Mouse (Mus musculus): ENCODE results near the gene Mtor. TPM values are rescaled to one million over a fixed set of nuclear protein-coding genes. Genes with fewer than 3 reads are reported as not detected.
A peak's percentile ranks its signal among the peaks of the same experiment; 100 is the strongest.

The Mtor gene
- total RNA-seq, 2 experiments from 2014 or later = 27.5 to 31.4 TPM

DNA sequence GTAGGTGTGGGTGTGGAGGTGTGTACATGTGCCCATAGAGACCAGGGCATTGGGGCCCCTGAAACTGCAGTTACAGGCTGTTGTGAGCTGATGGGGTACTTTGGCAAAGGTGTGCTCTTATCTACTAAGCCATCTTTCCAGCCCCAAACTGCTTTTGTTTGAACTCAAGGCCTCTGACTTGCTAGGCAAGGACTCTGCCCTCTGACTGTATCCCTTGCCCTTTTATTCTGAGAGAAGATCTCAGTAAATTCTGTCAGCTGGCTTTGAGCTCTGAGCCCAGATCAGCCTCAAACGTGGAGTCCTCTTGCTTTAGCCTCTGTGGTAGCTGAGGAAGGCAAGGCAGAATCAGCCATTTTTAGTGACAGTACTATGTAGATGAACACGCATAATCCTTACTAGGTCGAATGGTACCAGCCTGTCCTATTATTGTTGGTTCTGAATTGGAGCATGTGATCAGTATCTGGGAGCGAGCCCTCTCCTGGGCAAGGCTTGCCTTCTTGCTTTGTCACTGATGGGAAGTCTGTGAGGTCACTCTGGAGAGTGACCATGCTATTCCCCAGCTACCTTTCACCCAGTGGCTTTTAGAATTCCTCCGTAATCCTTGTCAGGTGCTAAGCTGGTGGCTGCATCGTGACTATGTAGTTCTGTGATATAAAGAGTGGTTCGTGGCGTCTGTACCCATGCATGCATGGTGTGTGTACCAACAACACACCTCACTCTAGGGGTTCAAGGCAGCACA lies 24.2 kb downstream of the Mtor start:
- intact Hi-C loops (cut with DNase I; ENCODE audit: low total_unique reads) = loop anchor here (10.0 kb wide), 1 partner anchor 72 kb away; no protein-coding TSS in a partner anchor
- DNase-seq = no peak

DNA sequence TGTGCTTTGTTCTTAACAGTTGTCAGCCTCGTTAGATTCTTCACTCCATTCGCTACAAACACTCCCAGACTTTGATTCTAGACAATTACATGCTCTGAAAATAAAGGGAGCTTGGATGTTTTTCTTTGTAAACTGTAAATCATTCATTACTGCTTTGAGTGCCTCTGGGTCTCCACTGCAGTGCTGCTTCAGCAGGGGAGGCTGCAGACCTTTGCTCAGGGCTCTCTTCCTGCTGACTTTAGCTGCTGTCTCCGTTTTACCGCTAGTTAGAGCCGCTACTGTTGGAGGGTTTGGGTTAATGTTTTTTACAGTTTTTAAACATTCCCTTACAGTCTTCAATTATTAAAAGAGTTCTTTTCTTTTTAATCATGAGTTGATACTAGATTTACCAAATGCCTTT lies 25.1 kb downstream of the Mtor start:
- intact Hi-C loops (cut with DNase I; ENCODE audit: low total_unique reads) = loop anchor here (10.0 kb wide), 1 partner anchor 71 kb away; no protein-coding TSS in a partner anchor
- no peak for DNase-seq

DNA sequence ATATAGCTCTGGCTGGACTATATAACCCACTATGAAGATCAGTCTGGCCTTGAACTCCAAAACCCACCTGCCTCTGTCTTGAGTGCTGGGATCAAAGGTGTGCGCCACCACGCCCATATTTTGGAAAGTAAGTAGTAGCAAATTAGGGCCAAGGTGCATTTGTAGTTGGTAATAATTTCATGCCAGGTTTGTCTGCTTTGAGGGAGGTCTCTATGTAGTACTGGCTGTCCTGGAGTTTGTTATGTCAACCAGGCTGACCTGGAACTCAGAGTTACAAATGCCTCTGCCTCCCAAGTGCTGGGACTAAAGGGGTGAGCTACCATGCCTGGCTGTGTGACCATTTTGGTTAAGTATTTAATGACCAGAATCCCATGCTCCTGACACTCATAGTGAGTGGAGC lies 31.8 kb downstream of the Mtor start:
- intact Hi-C loops (cut with DNase I; ENCODE audit: low total_unique reads) = no loop called here
- DNase-seq = no peak

DNA sequence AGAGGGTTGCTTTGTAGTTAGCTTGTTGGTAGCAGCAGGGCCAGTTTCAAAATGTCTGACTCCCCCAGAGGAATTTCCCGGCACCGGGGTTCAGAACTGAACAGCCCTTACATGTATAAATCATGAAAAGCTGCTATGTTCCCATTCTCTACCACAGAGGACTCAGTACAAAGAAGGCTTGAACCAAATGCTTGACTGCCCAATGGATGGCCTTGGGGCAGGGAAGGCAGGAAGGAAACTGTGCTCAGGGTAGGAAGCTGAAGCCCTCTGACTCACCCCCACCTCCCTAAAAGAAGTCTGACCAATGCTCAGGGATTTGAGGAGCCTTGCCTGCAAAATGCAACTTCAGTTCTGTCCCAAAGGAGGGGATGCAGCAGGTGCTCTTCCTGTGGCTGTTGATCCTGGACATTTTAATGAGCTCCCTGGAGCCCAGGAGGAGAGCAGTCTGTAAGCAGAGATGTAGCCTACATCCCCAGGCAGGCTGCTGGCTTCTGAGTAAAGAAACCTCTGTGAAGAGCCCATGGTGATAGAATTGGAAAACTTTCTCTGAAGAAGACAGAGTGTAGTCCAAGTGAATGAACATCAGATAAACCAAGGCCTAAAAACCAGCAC lies 33.3 kb downstream of the Mtor start:
- intact Hi-C loops (cut with DNase I; ENCODE audit: low total_unique reads) = no loop called here
- no peak for DNase-seq

DNA sequence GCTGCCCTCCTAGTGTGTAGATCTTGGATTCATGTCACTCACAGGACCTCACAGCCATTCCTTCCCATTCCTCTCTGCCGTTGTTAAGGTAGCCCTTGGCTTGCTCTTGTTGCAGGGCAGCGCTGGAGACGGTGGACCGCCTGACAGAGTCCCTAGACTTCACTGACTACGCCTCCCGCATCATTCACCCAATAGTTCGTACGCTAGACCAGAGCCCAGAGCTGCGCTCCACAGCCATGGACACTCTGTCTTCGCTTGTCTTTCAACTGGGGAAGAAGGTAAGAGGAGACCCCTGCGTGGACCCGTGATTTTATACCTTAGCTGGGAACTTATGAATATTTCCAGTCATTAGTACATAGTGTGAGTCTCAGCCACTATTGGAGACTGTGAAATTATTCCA lies 36.1 kb downstream of the Mtor start:
- no peak for DNase-seq
- intact Hi-C loops (cut with DNase I; ENCODE audit: low total_unique reads) = no loop called here

DNA sequence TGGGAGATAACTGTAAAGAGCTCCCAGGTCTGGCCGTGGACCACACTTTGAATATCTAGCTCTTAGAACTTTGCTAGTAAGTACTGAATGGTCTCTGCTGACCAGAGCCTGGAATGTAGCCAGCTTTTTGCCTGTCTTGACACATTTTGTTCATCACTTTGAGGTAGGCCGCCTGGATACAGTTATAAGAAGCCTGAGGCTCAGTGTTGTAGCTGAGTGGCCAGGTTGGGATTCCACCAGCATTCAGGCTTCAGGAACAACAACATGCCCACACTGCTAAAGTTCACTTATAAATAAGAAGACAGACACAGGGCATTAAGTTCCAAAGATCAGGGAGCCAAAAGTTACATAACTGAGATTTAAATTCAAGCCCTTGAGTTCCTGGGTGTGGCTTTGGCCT lies 39.4 kb downstream of the Mtor start:
- intact Hi-C loops (cut with DNase I; ENCODE audit: low total_unique reads) = no loop called here
- DNase-seq = no peak

DNA sequence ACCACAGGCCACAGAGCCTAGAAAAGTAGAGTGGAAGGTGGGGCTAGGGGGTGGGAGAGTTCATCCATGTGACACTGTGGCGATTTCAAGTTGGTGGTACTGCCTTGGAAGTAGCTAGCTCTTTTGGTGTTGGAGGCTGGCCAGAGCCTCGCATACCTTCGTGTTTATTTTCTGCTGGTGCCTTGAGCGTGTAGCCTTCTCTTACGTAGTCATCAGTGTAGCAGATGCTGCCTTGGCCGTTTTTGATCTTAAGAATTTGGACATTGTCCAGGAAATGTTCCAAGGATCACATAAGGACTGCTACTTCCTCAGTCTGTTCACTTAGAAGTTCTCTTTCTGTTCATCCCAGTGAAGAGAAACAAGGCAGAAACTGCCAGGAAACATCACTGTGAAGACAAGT lies 42.1 kb downstream of the Mtor start:
- no peak for DNase-seq
- intact Hi-C loops (cut with DNase I; ENCODE audit: low total_unique reads) = no loop called here

DNA sequence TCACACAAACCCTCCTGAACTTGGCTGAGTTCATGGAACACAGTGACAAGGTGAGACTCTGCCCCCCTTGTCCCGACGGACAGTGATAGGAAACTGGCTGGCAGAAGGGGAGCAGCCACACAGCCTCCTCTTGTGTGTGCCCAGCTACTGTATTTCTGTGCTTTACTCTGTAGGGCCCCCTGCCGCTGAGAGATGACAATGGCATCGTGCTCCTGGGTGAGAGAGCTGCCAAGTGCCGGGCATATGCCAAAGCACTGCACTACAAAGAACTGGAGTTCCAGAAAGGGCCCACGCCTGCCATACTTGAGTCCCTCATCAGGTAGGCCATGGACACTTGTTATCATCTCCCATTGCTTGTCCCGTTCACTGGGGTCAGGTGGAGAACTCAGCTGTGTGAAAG lies 43.0 kb downstream of the Mtor start:
- DNase-seq = no peak
- intact Hi-C loops (cut with DNase I; ENCODE audit: low total_unique reads) = no loop called here

DNA sequence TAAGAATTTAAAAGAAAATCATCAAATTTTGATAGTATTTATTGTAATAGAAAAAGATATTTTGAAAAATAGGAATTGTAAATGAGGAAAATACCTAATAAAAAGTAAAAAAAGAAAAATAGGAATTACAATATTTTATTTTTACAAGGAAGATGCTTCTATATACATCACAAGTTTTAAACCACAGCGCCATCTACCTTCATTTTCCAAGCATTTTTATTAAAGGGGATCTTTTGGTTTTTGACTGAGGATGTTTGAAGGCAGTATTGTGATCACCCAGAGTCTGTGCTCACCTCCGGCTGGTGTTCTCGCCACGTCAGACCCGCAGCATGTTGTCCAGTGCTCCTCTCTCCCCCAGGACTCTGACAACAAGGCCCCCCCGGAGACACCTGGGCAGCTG lies 46.7 kb downstream of the Mtor start:
- intact Hi-C loops (cut with DNase I; ENCODE audit: low total_unique reads) = no loop called here
- DNase-seq = no peak

DNA sequence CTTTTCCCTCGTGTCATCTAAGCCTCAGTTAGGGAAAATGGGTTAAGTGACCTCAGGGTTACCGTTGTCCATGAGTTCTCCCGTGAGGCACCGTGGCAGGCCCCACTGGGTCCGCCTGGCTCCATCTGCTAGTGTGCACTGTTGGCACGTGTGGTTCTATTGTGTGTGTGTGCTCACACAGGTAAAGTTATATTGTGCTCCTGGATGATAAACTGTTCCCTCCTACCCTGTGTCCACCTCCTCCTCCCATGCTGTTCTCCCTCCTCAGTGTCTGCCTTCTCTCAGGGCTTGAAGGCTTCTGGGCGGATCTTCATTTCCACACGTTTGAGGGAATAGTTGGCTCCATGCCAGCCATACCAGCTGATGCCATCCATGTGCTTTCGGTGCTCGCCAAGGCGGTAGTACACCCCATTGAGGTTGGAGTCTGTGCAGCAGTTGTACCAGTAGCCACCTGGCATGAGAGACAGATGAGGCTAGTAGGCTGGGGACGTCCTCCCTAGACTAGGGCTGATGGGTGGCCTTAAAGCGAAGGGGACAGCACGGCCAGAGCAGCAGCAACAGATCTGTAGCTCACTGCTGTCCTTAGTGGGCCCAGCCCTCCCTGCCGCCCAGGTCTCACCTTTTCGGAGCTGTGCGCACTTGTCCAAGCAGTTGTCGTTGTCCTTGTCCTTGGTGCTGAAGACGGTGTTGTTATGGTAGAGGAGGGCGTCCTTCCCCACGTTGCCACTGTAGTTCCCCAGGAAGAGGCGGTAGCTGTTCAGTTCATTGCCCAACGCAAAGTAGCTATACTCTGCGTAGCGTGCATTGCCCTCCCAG lies 47.7 kb downstream of the Mtor start:
- intact Hi-C loops (cut with DNase I; ENCODE audit: low total_unique reads) = no loop called here
- DNase-seq = no peak

DNA sequence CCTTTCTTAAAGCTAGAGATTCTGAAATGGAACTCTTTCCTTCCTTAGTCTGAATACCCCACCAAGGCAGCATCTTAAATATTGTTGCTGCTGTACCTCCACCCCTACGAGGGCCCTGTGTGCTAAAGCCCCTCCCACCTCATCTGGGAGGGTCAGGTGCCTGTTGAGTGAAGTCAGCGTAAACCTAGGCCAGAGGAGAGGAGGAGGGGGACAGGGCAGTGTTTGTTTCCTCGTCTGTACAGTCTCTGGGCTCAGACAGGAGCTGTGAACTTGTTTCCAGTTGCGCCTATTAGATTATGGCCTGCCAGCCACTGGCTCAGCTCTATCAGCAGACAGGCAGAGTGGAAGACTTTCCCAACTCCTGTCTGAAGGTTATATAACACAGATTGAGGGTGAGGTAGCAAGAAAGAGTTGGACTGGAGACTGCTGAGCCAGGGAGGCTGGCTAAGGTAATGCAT lies 52.0 kb downstream of the Mtor start, which contains the start of gene Angptl7:
Angptl7 (minus strand) TSS at position 51 of the 458 bp plus-strand sequence.
- no peak for DNase-seq
- intact Hi-C loops (cut with DNase I; ENCODE audit: low total_unique reads) = no loop called here

DNA sequence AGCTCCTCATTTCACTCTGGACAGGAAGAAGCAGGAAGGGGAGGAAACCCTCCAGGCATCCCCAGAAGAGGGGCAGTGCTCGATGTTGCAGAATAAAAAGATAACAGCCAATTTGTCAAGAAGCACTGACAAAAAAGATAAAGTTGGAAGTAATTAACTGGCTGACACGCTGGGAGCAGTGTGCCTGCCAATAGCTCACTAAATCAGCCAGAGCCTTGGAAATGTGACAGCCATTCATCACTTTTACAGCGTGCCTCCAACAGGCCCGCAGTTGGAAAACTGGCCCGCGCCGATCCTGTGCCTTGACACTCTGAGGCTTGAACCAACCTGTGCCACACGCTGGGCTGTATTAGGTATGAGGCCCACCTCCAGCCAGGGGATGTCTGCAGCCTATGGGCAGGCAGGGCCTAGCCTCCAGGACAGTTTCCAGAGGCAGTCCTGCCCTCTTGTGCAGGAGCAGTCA lies 56.1 kb downstream of the Mtor start:
- intact Hi-C loops (cut with DNase I; ENCODE audit: low total_unique reads) = no loop called here
- peak; percentile 49 for DNase-seq

DNA sequence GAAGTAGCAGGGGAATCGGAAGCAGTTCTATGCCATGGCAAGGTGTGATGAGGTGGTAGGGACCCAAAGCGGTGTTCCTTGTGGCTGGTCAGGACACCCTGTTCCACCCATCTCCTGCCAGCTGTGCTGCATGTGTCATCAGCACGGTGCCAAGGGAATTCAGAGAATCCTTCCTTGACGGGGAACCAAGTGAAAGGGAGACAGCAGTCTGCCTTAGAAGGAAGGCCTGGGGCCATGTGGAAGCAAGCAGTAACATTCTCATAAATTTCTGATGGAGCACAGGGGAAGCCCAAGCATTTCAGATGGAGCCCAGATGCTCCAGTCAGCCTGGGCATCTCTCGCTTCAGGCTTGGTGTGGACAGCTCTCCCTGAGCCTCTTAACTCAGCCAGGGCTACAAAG lies 59.2 kb downstream of the Mtor start:
- intact Hi-C loops (cut with DNase I; ENCODE audit: low total_unique reads) = no loop called here
- peak; percentile 40 for DNase-seq

DNA sequence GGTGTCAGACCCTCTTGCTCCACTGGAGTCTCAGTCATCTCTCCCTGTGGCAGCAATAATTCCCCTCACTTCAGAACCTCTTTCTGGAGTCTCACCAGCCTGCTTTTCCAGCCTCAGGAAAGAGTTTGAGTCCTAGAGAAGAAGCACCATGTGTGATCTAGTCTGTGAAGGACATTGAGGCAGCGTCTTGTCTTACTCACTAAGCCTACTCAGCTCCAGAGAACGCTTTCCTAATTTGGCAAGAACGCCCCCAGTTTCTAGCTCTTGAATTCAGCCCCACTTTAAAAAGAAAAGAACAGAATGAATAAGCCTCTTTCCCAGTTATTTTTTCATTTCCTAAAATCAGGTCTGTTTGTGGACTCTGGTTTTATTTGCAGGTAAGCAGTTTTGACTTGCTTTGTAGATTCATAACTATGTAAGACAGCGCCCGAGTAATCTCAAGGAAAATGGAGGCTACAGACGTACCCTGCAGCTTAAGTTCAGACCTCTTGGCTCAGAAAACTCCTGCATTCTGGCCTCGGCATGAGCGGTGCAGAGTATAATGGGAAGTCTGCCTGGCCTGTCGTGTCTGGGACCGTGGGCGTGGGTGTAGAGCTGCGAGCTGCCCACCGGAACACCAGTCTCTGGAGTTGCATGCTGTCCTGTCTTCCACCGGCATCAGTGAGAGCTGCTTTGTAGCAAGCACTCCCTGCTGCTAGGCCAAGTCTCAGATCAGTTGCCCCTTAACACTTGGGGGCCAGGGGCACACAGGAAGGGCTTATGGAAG lies 59.9 kb downstream of the Mtor start:
- intact Hi-C loops (cut with DNase I; ENCODE audit: low total_unique reads) = no loop called here
- no peak for DNase-seq

DNA sequence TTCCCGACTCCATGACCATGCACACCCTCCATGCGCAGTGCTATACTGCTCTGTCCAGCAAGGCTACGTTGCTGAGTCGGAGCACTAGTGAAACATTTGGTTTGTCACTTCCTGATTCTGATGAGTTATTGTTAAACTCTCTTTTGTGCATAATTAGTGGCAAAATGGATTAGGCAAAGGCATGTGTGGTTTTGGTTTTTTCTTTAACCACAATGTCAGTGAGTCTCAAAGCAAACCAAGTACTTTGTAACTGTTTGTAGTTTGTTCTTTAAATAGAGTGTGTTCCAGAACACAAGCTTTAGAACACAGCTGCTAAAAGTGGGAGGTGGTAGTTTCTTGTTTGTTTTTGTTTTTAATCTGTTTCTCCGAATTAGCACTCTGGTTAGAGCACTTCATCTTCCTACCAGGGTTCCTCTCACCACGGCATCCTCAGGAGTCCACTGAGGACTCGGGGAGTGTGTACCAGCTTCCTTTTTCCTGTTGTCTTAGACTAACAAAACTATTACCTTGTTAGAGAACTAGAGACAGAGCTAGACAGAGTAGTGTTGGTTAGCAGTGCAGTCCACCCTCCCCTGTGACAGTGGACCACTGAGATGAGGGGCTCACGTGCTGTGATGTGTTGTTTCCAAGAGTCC lies 61.2 kb downstream of the Mtor start:
- no peak for DNase-seq
- intact Hi-C loops (cut with DNase I; ENCODE audit: low total_unique reads) = no loop called here

DNA sequence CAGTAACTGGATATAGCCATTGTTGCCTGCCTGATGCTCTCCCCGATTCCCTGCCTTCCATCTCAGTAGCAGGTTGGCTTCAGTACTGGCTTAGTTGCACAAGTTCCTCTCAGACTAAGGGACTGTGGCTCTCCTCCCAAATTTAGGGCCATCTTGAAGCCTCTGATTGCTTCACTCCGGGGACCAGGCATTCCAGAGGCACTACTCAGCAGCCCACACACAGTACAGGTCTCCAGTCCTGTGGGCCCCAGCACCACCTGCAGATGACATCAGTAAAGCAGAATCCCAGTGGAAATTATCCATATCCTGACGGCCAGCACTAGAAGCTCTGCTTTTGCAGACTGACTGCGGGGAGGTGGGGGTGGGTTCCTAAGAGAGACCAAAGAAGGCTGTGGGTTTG lies 62.3 kb downstream of the Mtor start:
- DNase-seq = peak; percentile 50
- intact Hi-C loops (cut with DNase I; ENCODE audit: low total_unique reads) = no loop called here

DNA sequence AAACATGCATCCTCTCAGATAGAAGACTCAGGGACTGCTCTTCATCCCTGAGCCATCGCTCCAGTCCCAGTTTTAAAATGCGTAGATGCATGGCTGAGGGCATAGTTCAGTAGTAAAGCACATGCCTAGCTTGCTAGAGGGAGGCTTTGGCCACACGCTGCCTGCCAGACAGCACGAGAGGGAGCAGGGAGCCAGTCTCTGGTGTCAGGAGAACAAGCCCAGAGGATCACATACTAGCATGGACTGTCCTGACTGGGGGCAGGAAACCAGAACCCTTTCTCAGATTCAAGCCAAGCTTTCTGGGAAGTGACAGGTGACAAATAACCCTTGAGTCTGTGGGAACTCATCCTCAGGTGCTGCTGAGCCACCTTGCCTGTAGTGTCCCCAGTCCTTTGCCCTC lies 62.9 kb downstream of the Mtor start:
- intact Hi-C loops (cut with DNase I; ENCODE audit: low total_unique reads) = no loop called here

DNA sequence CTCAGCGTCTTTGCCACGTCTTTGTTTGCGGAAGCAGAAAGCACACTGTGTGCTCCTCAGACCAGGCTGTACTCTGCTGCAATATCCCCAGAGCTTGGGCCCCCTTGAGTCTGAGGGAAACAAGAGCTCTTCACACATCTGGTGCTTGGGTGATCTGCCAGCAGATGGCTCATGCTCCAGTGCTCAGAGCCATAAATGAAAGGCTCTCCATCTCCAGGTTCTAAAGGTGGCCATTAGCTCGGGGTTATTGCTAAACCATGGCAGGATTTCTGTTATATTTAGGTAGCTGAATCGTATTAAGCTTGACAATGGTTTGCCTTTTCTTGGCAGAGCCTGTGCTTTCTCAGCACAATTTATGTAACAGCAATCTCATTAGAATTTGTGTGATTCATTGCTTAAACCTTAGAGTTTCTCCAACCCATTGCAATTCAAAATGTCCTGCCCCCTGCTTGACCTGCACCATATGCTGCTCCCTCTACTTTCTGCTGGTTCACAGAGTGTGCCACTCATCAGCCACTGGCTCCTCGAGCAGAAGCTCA lies 64.7 kb downstream of the Mtor start:
- intact Hi-C loops (cut with DNase I; ENCODE audit: low total_unique reads) = no loop called here
- DNase-seq = peak; percentile 52

More for the DNA sequence above, 62.9 kb downstream of the Mtor start:
- no peak for DNase-seq

DNA sequence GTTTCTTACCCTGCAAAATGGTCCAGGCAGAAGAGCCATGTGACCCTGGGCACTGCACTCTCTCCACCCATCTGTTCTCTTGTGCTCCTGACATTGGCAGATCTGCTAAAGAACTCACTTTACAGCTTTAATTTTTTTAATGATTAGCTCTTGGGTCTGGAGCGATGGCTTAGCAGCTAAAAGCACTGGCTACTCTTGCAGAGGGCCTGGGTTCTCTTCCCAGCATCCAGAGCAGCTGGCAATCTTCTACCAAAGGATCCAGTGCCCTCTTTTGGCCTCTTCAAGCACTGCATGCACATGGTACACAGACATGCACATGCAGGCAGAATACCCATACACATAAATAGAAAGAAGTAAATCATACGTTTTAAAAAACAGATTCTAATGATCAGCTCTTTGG lies 66.9 kb downstream of the Mtor start:
- intact Hi-C loops (cut with DNase I; ENCODE audit: low total_unique reads) = no loop called here
- DNase-seq = no peak

Measured in gastrocnemius, postnatal 14 days (tissue).